Mouse (Mus musculus) layer of hippocampus, postnatal 25 days (tissue): Measurements from ENCODE around the gene Pip5k1b. TPM values are rescaled to one million over a fixed set of nuclear protein-coding genes. Genes with fewer than 3 reads are reported as not detected.

Source experiments
- DNase-seq, 2 experiments: peaks; one replicate each; pipeline ENCODE4 v3.0.0; 2022; ENCODE audit warnings: mixed read lengths in 2 of 2, low spot score in 1 of 2; ENCODE audit errors: extremely low spot score in 1 of 2
- total RNA-seq, 2 experiments: library from RNA; stranded (reverse); gene quantifications; 2 replicates each; pipeline ENCODE4 v1.2.3; 2021

Gene Pip5k1b
- total RNA-seq, 2 experiments from 2014 or later: 63.7 to 64.4 TPM

GRCm38 (mm10) chr19:24362626-24363321 is 192.9 kb downstream of the Pip5k1b start:
- DNase-seq: no peak

DNA sequence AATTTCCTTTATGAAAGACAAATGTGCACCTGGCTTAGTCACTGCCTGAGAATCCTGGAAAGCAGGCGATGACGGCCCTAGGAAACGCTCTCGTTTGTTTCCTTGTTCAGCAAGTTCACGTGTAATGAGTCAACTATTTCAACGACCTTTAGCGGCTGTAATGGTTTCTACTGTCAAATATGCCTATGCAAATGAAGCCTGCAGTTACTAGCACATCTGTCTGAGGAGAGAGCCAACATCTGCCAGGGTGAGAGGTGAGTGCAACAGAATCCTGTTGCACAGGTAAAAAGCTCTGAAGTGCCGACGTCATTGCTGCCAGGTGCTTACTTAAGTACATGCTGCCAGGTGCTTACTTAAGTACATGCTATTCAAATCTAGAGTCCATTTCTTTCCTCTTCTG is 196.4 kb downstream of the Pip5k1b start:
- no peak for DNase-seq

GRCm38 (mm10) chr19:24352298-24352959 is 203.2 kb downstream of the Pip5k1b start:
- no peak for DNase-seq

DNA sequence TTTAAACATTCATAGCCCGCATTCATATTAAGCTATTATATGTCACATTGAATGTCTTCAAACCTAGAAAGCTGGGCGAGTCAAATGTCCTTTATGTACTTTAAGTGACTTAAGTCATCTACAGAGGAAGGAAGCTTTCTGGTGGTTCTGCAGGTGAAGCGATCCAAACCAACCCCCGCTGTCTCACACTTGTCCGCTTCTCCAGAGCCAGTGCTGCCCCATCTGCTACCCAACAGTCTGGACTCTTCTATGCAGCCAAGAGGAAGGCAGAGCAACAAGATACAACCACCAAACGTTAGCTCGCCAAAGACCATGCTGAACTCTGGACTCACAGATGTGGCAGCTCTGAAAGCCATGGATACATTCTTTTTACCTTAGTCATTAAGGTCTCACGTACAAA is 211.2 kb downstream of the Pip5k1b start:
- DNase-seq: no peak

GRCm38 (mm10) chr19:24342786-24343185 is 212.9 kb downstream of the Pip5k1b start:
- no peak for DNase-seq

- no peak for DNase-seq
Observed at GRCm38 (mm10) chr19:24336370-24337076, 219.1 kb downstream of the Pip5k1b start.

GRCm38 (mm10) chr19:24335611-24336343 is 219.9 kb downstream of the Pip5k1b start:
- DNase-seq: no peak

GRCm38 (mm10) chr19:24332956-24333355 is 222.7 kb downstream of the Pip5k1b start:
- DNase-seq: no peak

- no peak for DNase-seq
Observed at GRCm38 (mm10) chr19:24331274-24331673, 224.4 kb downstream of the Pip5k1b start.

- no peak for DNase-seq
Observed at GRCm38 (mm10) chr19:24330366-24330765, 225.3 kb downstream of the Pip5k1b start.

DNA sequence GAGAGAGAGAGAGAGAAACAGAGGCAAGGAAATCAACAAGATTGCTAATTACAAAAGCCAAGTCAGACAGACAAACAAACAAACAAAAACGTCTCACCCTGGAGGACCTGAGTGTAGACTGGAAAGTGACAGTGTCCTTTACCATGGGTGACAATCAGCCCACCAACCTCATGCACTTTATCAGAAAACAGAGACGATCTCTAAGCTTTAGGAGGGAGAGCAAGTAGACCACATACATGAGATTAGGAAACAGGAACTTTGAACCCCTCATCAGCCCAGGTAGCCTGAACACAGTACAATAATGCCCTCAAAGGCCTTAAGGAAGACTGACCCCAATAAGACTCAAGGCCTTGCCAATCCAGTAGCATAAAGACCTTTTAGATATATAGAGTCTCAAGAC is 227.8 kb downstream of the Pip5k1b start:
- DNase-seq: no peak

DNA sequence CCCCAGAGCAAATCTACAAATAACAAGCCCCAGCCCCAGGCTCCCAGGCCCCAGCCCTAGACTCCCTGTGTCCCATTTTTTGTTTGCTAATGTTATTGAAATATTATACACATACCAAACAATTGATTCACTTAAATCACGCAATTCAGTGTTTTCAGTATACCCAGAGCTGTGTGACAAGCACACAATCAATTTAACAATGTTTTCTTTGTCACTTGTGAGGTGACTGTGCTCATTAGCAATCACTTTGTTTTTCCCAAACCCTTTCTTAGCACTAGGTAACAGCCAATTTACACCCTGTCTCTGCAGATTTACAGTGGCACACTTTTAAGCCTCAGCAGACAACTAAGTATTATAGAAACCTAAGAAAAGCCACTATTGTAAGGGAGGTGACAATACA is 228.7 kb downstream of the Pip5k1b start:
- no peak for DNase-seq

DNA sequence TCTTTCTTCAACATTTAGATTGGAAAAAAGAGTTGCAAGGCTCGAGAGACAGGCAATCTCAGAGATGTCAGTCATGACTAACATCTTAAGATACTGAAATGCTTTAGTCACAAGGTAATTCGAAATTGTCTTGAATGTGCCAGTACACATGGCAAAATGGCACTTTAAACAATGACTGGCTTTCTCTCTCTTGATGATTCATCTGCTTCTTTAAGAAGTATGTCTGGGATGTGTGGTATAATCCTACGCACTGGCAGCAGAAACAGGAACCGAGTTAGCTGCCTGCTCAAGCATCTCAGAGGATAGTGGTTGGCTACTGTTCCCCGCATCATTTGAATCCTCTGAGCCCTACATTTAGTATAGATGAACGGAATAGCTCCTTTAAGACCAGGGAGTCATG is 230.0 kb downstream of the Pip5k1b start:
- no peak for DNase-seq

- DNase-seq: no peak
Observed at GRCm38 (mm10) chr19:24323841-24324613, 231.6 kb downstream of the Pip5k1b start.

GRCm38 (mm10) chr19:24321900-24322311 is 233.8 kb downstream of the Pip5k1b start:
- DNase-seq: no peak

DNA sequence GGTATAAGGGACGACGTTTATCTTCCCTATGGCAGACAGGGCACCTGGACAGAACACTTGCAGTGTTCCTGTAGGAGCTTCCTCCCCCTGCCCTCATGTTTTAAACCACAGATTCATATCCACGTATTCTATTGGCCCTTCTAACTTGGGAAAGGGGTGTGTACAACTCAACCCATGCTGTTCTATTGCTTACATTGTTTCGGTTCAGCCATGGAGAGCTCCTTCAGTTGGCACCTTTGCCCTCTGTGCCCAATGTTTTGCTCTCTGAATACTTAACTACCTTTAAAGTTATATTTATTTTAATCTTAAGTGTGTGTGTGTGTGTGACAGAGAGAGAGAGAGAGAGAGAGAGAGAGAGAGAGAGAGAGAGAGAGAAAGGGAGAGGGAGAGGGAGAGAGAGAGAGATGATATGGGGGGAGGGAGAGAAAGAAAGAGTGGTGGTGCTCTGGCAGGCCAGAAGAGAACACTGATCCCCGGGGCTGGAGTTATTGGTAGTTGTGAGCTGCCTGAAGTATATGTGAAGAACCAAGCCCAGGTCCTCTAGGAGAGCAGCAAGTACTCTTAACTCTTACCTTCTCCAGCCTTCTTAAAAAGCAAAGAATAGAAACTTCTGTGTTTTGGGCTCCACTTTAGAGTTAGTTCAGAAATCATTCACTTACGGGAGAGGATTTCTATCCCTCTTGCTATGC is 234.3 kb downstream of the Pip5k1b start:
- no peak for DNase-seq

DNA sequence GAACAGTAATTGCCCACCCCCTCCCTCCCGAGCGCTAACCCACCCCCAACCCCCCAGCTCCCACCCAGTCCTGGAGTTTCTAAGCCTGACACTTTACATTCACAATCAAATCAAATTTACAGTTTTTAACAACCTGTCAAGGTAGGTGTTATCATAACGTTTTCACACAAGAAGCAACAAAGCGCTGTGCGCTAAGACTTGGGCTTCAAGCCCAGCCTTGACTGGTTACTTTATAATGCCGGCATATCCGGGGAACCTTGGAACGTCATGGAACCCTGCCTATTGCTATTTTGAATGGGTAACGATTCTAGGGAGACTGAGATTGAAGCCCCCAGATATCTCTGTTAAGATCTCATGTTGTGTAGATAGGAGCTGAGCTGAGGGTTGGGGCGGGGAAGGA is 237.5 kb downstream of the Pip5k1b start:
- DNase-seq: no peak

GRCm38 (mm10) chr19:24317731-24318130 is 237.9 kb downstream of the Pip5k1b start:
- no peak for DNase-seq

DNA sequence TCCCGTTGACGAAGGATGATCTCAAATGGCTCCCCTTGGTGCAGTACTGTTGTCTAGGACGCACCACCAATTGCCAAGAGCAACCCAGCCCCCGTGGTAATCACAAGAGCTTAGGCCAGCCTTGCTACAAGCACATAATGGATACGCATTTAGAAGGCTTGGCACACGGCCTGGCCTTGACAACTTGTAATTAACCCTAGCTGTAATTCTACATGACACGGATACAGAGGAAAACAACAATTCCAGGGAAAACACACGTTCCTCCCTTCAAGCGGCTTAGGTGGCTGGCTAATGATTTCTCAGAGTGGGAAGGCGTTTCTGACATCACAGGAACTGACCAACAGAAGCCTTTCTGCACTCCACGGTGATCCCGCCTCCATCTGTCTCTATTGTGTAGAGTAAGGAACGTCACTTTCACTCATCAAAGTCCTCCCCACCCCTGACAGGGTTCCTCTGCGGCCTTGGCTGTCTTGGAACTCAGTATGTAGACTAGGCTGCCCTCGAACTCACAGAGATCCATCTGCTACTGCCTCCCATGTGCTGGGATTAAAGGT is 238.6 kb downstream of the Pip5k1b start:
- DNase-seq: peak in 1 of 2 experiments; percentile 24
